Mouse (Mus musculus): Measurements from ENCODE around the gene Gm8229. TPM values are rescaled to one million over a fixed set of nuclear protein-coding genes. Genes with fewer than 3 reads are reported as not detected.

Gene Gm8229
- not detected in 2 replicates for polyA plus RNA-seq (2012; ENCODE audit: low replicate concordance)

GRCm38 (mm10) chr14:44365057-44365456 lies at the start of gene Gm8229:
Gene Gm8229 (plus strand): TSS chr14:44365357.

GRCm38 (mm10) chr14:44338484-44338883 lies 26.7 kb upstream of the Gm8229 start, which contains the start of gene Gm5930:
Gene Gm5930 (minus strand): TSS chr14:44338584.

GRCm38 (mm10) chr14:44410588-44410987 lies 45.4 kb downstream of the Gm8229 start, which contains the start of gene Gm3371:
Gene Gm3371 (minus strand): TSS chr14:44410688.

Other genes with a start within 250 kb of the Gm8229 start
- gene Gm3327, start 241.5 kb upstream of the Gm8229 start, polyA plus RNA-seq (2012; ENCODE audit: low replicate concordance), result not detected in 2 replicates
- gene Gm8212, start 167.7 kb upstream of the Gm8229 start, polyA plus RNA-seq (2012; ENCODE audit: low replicate concordance), result not detected in 2 replicates
- gene 4930503E14Rik, start 152.1 kb upstream of the Gm8229 start, polyA plus RNA-seq (2012; ENCODE audit: low replicate concordance), result not detected in 2 replicates
- not detected in 2 replicates for gene Gm8220, start 79.8 kb upstream of the Gm8229 start, polyA plus RNA-seq (2012; ENCODE audit: low replicate concordance)
- gene Gm5930, start 26.8 kb upstream of the Gm8229 start, polyA plus RNA-seq (2012; ENCODE audit: low replicate concordance), result not detected in 2 replicates
- gene Gm3371, start 45.3 kb downstream of the Gm8229 start, polyA plus RNA-seq (2012; ENCODE audit: low replicate concordance), result not detected in 2 replicates
- gene Gm8232, start 68.3 kb downstream of the Gm8229 start, polyA plus RNA-seq (2012; ENCODE audit: low replicate concordance), result not detected in 2 replicates
- gene BC061237, start 127.1 kb downstream of the Gm8229 start, polyA plus RNA-seq (2012; ENCODE audit: low replicate concordance), result not detected in 2 replicates
- gene Gm17093, start 152.9 kb downstream of the Gm8229 start, polyA plus RNA-seq (2012; ENCODE audit: low replicate concordance), result not detected in 2 replicates
- not detected in 2 replicates for gene Gm8247, start 217.8 kb downstream of the Gm8229 start, polyA plus RNA-seq (2012; ENCODE audit: low replicate concordance)